Mouse (Mus musculus): Measurements from ENCODE around the gene Neil3.

Neil3 gene

GRCm38 (mm10) chr8:53638495-53639171 is at the start of gene Neil3:
Gene Neil3, minus strand, starts transcription at chr8:53639065.
- peak in 1 of 2 experiments; percentile 4 for DNase-seq (ENCODE audit: low spot score in 2 of 2)

- peak; percentile 38 to 52 for DNase-seq (ENCODE audit: low spot score in 2 of 2)
Observed at GRCm38 (mm10) chr8:53680846-53681245, 42.0 kb upstream of the Neil3 start.

DNA sequence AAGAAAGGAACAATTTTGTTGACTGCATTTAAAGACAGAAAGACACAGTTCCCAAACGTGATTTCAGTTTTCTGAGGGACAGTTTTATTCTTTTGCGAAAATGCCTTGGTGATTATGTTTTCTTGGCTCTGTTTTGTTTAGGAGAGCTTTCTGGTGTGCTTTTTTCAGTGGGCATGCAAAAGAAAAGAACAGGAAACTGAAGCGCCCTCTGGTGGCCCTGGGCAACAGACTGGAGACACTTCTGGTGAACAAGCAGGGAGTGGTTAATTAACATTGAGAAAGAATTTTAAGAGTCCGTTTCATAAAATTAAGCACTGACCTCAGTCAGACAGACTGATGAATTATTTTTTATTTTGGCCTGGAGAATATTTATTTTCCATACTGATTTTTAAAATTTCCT is 25.1 kb upstream of the Neil3 start:
- peak; percentile 8 to 31 for DNase-seq (ENCODE audit: low spot score in 2 of 2)

- no peak for DNase-seq (ENCODE audit: low spot score in 2 of 2)
Observed at GRCm38 (mm10) chr8:53661436-53661835, 22.6 kb upstream of the Neil3 start.

- DNase-seq (ENCODE audit: low spot score in 2 of 2) = no peak
Observed at GRCm38 (mm10) chr8:53630618-53631017, 8.2 kb downstream of the Neil3 start.

DNA sequence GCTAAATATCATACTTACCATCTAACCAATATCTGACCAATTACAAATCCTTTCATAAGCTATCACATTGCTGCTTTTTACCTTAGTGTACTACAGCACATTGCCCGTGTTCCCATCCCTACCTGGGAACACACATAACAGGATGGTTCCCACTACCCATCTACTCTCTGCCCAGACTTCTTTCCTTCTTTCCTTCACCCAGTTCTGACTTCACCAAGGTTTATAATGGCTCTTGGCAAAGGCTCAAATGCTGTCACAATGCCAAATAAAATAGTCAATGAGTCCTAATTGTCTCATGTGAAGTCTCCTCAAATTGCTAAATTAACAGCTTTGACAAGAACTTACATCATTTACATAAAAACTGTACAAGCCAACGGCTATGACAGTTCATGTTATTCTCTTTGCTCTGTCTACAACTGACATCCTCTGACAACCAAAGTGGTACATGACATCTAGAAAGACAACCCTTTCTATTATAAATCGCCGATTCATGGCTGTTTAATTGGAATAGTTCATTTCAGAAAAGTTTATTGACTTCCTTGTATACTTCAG is 9.9 kb downstream of the Neil3 start:
- no peak for DNase-seq (ENCODE audit: low spot score in 2 of 2)

DNA sequence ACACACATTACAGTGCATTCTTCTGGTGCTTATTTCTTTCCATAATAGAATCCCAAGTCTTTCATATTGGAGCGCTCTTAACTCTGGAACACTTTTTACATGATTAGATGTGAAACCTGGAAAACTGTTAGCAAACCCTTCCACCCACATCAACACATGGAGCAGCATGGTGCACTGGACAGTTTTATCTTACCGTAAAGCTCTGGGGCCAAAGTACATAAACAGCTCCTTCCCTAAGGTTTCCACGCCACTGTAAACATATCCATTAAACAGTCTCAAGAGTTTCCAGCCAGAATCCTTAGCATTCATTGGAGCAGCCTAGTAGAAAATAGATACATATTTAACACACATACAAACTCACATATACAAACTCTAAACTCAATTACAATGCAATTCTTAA is 15.4 kb downstream of the Neil3 start:
- DNase-seq (ENCODE audit: low spot score in 2 of 2) = no peak

DNA sequence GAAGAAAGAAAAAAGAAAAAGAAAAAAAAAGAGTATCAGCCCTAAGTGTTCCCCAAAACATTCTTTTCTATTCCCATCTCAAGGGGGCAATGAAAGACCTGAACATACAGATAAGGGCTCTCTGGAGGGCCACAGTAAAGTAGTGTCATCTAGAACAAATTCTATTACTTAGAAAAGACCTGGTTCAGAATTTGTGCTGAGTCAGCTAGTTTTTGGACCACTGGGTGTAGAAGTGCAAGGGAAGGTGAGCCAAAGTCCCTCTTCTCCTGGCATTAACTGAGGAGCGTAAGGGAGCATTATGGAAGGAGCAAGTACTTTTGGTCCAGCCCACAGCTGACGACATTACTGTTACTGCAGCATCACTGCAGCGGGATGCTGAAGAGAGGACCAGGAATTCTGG is 19.7 kb downstream of the Neil3 start:
- no peak for DNase-seq (ENCODE audit: low spot score in 2 of 2)

DNA sequence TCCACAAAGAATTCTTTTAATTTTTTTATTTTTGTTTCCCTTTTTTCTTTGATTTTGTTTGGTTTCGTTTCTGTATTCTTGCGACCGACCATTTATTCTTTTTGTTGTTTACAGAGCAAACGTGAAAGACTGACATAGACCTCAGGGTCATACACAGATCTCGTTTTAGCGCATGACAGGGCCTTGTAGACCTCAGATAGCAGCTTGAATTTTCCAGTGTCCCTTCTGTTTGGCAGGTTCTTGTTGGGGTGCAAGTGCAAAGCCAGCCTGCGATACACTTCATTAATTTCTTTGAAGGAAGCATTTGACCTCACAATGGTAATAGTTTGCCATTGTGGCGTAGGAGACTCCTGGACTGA is 24.6 kb downstream of the Neil3 start:
- DNase-seq (ENCODE audit: low spot score in 2 of 2) = no peak

DNA sequence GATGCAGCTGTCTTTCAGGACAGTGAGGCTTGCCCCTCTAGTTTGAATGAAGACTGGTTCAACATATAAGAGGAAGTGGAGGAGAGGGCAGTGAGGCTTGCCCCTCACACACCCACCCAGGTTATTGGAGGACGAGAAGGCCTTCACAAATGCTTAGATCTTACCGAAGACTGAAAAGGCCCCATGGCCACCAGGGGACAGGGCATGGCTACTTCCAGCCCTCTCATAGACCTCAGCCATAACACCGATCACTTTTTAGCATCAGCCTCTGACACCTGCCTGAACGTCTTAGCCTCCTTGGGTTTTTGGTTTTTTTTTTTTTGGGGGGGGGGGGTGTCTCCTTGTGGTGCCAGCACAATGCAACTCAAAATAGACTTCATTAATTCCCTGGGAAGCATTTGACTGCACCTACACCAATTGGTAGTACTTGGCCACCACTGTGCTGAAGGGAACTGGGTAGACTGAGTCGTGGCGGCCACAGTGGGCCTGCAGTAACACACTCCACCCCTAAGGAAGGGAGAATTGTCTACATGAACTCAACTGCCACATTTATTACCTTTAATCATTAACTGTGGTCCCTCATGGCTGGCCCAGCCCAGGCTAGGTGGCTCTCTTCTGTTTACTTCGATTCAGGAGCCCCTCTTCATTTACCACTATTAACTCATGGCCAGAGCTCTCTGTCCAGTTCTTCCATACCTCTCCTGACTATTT is 25.1 kb downstream of the Neil3 start:
- DNase-seq (ENCODE audit: low spot score in 2 of 2) = no peak

- DNase-seq (ENCODE audit: low spot score in 2 of 2) = no peak
Observed at GRCm38 (mm10) chr8:53612297-53612696, 26.6 kb downstream of the Neil3 start.

DNA sequence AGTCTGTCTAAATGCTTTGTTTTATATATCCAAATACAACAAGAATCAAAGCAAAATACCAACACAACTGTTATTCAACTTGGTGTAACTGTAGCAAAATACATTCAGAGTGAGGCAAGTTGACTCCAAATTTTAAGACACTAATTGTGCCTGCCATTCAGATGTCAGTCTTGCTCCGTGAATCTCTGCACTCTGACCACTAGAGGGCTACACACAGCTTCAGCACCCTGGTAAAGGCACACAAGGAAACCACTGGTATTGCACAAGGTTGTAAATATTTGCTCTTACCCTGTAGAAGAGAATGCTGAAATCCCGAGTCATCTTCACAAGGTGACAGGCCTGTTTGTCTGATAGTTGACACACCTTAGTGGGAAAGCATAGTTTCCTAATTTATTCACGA is 31.8 kb downstream of the Neil3 start:
- DNase-seq (ENCODE audit: low spot score in 2 of 2) = no peak

GRCm38 (mm10) chr8:53604906-53605305 is 34.0 kb downstream of the Neil3 start:
- no peak for DNase-seq (ENCODE audit: low spot score in 2 of 2)

- DNase-seq (ENCODE audit: low spot score in 2 of 2) = no peak
Observed at GRCm38 (mm10) chr8:53603672-53604071, 35.2 kb downstream of the Neil3 start.

GRCm38 (mm10) chr8:53600826-53601225 is 38.0 kb downstream of the Neil3 start:
- DNase-seq (ENCODE audit: low spot score in 2 of 2) = no peak

GRCm38 (mm10) chr8:53600025-53600811 is 38.6 kb downstream of the Neil3 start:
- no peak for DNase-seq (ENCODE audit: low spot score in 2 of 2)

DNA sequence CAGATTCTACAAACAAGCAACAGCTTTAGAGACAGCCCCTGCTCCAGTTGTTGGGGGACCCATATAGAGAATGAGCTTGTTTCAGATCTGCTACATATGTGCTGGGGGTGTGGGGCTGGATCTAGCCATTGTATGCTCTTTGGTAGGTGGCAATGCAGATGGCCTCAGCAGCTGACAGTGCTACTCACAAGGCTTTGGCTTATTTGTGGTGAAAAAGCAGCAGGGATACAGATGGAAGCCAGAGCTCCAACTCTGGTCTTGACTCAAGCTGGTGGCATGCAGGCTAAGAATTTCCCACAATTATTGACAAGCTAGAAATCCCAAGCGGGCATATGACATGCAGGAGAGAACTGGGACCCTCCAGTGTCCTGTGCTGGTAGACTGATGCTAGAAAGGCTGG is 40.8 kb downstream of the Neil3 start:
- no peak for DNase-seq (ENCODE audit: low spot score in 2 of 2)

GRCm38 (mm10) chr8:53591777-53592176 is 47.1 kb downstream of the Neil3 start:
- DNase-seq (ENCODE audit: low spot score in 2 of 2) = no peak

GRCm38 (mm10) chr8:53573600-53573999 is 65.3 kb downstream of the Neil3 start:
- DNase-seq (ENCODE audit: low spot score in 2 of 2) = no peak

DNA sequence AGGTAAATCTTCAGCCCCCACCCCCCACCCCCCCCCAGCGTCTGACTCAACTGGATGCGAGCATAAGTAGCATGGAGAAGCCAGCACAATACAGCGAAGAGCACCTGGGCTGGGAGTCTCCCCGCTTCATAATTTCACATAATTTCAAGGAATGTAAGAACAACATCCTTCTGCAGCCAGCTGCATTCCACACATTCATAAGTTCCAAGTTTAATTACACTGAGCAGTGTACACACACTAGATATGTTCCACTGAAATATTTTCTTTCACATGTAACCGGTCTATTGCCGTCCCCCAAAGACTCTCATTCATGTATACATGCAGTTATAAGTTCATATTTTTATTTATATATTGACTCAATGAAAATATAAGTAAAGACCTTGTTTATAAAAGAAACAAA is 72.6 kb downstream of the Neil3 start:
- DNase-seq (ENCODE audit: low spot score in 2 of 2) = no peak

- DNase-seq (ENCODE audit: low spot score in 2 of 2) = no peak
Observed at GRCm38 (mm10) chr8:53562441-53563040, 76.3 kb downstream of the Neil3 start.

GRCm38 (mm10) chr8:53539585-53539984 is 99.3 kb downstream of the Neil3 start:
- no peak for DNase-seq (ENCODE audit: low spot score in 2 of 2)
